Mouse (Mus musculus): ENCODE data around the gene Prkcz.

Gene Prkcz

DNA sequence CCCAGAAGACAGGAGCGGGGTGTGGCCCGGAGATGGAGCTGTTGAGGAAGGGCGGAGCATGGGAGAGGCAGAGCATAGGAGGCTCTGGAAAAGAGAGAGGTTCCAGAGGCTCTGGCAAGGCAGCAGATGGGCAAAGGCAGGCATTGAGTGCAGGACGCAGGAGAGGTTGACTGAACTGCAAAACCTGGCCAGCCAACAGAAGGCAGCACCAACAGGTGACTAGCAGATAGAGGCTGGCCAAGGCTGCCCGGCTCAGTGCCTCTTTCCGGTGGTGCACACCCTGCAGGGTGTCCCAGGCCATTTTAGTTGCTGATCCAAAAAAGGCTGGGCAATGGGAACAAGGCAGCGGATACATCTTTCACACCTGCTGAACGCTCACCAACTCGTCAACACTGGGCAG, 119.4 kb downstream of the Prkcz start:
- peak; percentile 92 for DNase-seq

DNA sequence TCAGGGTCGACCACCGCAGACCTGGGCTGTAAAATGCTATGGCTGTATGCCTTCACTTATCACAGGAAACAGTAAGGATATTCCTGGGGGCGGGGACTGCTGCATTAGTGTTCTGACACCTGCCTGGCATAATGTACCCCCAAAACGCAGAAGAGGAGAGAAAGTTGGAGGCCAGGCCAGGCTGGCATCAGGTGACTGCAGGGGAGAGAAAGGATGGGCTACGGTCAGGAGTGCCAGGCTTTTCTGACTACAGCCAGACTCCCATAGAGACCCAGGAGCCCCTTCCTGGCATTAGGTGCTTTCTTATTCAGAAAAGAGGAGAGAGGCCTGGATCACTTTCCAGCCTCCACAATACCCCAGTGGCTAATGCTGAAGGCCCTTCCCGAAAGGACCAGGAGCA, 121.7 kb downstream of the Prkcz start:
- DNase-seq = peak; percentile 90

DNA sequence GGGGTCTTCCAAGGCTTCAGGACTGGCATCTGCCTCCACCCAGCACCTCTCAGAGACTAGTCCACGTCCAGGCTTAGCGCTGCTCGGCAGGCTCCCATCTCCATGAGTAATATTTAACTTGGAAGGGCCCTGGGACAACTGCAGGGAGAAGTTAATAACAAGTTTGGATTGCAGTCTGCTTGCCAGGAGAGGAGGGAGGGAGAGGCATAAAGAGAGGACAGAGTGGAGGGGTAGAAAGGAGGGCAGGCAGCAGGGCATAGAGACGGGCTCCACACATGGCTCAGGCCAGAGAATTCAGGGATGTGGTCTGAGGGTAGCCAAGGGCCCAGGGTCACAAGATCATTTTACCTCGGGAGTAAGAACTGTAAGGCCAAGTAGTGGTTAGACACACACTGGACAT, 122.9 kb downstream of the Prkcz start:
- DNase-seq = peak; percentile 97

DNA sequence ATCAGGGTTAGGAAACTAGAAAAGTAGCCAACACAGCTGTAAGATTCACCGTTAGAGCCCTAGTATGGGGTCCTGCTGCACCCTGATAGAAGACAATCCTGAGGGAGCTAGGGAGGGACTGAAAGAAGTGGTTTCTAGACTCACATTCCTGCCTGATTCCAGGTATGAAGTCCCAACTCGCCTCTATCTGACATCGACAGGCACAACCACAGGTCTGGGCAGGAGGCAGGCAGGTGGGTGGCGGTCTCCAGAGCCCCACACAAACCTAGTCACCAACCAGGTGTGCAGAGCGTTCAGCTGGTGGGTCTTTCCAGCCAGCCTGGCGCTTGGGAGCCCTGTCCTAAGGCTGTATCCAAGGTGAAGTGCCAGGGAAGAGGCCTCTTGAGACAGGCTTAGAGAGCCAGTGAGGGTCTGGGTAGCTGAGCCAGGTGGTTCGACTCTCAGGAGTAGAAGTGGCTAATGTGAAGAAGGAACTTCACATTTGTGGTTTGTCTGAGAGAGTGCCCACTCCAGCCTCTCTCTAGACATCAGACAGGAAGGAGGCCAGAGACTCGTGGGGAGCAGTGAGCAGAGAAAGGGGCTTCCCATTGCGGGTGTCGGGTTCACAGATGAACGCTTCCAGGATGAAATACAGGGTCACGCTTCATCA, 124.3 kb downstream of the Prkcz start:
- peak; percentile 93 for DNase-seq

DNA sequence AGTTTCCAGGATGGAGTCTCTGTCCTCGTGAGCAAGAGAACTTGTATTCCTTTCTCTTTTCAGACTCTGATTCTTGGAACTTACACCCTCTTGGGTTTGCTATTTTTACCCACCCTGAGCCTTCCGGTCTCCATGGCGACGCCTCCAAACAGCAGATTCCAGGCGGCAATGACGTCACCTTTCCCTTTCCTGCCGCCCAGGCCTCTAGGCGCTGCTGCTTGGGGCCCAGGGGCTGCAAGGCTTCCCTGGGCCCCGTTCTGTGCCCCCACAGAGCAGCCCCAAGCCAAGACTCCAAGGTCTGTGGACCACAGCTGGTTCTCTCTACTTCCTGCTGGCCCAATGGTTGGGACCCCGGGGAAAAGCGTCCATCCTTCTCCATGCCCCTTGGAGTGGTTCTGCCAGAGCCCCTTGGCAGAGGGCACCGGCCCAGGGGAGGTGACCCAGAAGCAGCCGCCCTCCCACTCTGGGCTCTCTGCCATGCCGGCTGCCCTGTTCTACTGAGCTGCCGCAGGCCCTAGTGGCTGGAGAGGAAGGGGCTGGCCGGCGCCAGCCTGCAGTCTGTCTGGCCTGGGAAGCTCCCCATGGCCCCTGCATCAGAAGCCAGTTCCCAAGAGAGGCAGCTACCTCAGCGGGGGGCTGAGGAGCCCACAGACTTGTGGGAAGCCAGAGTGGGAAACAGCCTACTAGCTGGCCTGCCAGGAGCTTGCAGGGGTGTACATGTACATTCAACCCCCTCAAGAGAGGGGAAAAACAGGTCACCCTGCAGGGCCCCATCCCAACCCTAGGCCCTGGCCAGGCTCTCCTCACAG, 125.6 kb downstream of the Prkcz start:
- DNase-seq = peak; percentile 100

DNA sequence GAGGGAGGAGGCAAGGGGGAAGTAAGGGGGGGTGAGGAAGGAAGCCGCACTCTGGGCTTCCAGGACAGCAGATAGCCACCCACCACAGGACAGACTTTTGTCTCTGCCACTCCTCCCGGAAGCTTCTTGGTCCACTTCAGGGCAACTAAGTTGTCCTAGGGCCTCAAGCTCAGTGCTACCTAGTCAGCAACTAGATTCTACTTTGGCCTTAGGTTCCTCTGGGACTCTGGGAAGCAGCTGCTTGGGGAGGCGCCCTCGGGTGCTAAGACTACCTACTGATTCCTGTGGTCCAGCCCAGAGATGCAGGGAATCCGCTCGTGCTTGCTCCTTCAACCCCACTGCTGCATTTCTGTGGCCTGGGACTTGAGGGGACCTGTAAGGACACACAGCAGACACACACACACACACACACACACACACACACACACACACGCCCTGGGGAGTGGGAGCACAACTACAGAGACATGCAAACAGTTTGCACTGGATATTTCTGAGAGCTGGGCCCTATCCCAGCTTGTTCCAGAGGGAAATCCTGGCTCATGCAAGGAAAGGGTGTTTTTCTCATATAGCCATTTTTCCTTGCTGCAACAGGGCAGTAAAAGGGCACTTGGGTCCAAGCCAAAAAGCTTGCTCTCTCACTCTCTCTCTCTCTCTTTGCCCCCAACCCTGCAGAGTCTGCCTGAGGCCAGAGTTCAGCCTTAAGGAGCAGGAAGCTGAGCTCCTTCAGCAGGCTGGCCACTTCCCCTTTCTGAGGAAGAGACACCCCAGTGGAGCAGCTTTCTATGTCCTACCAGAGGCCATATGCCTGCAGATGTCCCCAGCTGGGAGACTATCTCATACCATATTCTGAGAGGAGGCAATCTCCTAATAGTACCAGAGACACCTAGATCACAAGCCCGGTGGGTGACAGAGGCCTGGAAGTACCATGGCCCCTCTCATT, 126.5 kb downstream of the Prkcz start:
- DNase-seq = no peak

DNA sequence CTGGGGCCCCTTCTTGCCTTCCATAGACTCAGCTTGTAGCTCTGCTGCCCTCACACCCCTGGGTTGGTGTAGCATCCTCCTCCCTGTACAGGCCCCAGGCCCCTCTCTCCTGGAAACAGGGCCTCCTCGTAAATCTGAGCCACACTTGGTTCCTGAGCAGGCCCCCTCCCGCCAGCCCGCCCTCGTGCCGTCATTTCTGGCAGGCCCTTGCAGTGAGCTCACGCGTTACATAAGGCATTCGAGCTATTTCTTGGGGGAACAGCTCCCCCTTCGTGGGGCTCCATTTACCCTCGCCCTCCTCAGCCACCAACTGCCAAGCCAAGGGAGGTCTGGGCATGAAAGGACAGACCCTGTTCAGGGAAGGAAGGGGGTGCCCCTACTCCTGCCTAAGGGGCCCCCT, 127.3 kb downstream of the Prkcz start:
- peak; percentile 99 for DNase-seq

DNA sequence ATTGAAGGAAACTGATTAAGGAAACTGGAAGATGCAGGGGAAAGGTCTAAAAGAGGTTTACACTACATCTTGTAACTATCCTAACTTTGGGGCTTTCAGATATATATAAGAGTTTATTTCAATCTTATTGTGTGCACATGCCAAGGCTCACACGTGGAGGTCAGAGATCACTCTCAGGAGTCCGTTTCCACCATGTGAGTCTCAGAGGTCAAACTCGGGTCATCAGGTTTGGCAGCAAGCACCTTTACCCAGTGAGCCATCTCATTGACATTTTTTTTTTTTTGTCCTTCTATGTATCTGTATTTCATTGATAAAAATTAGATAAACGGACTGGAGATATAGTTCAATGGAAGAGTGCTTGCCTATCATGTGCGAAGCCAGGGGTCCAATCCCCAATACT, 132.7 kb downstream of the Prkcz start:
- no peak for DNase-seq

DNA sequence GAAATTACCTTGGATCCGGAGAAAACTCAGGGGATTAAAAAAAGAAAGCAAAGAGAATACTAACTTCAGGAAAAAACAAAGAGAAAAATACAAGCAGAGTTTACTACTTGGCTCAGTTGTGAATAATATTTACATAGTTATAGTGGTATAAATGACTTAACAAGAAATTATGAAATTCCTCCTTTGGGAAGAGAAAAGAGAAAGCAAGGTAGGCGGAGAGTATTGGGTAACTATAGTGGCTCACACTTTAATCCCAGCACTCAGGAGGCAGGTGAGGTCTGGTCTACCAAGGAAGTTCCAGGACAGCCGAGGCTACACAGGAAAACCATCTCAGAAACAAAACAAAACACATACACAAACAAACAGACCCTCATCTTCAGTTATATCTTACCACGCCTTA, 133.2 kb downstream of the Prkcz start:
- no peak for DNase-seq

DNA sequence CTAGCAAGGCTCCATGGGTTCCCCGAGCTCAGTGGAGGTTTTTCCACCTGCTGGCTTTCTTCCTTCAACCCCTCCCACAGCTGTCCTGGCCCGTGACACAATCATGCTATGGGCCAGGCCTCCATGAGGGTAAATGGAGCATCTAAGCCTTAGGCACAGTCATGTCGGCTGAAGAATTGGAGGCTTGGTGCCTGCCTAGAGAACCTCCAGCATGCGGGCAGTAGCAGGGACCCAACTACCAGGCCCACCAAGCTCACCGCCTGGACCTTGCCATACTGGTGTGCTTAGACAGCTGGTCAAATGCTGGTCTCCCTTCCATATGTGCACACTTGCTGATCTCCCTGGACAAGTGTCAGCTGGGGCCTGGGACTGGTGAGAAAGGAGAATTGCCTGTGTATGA, 135.2 kb downstream of the Prkcz start:
- DNase-seq = peak; percentile 92

DNA sequence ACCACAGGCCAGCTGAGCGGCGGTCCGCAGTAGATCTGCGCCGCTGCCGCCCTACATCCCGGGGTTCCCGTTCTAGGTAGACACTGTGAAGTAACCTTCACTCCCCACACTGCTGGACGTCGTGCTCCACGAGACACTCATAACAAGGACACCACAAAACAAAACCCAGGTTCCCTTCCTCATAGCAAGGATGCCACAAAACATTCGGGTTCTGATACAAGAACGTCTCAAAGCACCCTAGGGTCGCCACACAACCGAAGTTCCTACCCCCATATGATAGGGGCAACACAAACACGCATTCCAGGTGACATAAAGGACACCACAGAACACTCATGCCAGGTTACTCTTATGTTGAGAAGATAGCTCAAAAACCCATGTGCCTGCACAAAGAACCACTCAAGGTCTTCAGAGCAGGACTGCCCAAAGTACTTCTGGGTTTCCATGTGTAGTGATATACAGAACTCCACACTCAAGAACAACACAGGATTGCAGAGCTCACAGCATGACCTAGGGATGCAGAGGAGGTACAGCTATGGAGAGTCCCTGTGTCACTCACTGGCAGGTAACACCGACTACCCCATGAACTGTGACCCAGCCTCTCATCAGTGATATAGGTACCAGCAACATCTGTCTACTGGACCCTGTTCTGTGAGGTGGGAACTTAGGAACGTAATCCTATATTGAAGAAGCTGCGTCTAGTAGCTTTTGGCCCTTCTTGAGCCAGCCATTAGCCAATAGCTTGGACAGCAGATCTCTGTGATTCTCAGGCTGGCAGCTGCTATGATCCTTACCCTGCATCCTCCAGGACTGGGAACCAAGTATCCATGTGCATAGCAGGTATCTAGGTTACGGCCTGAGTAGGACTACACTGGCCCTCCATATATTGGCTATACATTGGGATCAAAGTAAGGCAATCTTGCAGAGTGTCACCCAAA, 137.3 kb downstream of the Prkcz start:
- peak; percentile 94 for DNase-seq

DNA sequence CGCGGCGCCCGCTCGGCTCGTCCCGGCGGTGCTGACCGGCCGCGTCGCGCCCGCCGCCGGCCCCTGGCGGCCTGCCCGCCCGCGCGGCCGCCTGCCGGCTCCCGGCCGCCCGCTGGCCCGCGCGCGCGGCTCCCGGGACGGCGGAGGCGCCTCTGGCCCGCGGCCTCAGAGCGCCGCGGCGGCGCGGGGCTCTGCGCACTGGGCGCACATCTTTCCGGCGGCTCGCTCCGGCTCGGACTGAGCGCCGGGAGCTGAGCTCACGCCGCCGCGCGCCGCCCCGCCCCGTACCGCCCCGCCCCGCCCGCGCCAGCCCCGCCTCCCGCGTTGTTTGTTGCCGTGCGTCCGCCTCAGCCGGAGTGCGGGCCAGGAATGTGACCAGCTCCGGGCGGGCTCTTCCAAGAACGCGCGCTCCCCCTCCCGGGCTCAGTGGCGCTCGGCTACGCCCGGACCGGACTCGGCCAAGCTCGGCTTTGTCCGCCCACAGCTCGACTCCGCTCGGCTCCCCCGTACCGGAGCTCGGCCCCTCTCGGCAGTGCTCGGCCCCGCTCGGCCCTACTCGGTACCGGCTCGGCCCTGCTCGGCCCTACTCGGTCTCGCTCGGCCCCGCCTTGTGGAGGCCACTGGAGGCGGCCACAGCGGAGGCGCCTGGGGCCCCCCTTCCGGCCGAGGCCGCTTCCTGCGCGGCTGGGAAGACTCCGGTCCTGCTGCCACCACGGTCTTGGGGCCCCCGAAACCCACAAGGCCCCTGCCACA, 138.1 kb downstream of the Prkcz start:
- peak; percentile 100 for DNase-seq

DNA sequence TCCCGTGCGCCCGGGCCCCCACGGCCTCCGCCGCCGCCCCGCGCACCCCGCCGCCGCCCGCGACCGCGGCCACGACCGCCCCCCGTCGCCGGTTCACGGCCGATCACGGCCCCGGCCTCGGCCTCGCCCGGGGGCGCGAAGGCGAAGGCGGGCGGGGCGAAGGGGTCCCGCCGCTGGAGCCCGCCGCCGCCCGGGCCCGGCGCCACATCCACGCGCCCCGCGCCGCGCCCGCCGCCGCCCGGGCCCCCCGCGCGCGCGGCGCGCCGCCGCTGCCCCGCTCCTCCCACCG, 138.7 kb downstream of the Prkcz start, which contains the start of gene Ski:
Gene Ski, minus strand, starts transcription at position 41 of the 289 bp plus-strand sequence.
- DNase-seq = no peak

DNA sequence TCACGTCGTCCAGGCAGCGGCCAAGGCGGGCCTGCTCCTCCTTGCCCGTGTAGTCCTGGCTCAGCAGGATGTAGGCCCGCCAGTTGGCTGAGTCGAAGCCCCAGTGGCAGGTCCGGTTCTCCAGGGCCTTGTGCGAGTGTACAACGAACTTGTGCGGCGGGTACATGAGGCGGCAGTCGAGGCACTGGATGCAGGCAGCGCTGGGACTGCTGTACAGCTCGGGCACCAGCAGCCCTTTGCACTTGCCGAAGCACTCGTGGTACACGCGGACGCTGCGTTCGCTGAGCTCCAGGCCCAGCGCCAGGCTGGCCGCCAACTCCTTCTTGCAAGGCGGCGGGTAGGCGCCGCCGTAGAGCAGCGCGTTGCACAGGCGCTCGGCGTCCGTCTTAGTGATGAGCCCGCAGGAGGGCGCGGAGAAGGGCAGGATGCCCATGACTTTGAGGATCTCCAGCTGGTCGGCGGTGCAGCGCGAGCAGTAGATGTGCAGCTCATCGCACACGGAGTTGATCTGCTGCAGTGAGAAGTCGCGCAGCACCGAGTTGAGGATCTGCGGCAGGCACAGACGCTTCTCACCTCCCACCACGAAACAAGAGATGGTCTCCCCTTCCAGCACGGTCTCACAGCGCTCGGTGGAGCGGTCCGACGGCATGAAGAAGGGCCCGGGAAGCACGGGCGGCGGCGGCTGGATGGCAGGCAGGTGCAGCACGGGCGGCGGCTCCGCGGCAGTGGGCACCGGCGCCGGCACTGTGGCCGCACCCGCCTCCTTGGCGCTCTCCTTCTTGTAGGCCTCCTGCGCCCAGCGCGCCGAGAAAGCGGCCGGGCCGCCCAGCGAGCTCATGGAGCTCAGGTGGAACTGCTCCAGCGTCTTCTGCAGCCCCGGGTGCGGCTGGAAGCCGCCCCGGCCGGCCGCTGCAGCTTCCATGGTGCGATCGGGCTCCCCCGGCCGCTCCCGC, 139.3 kb downstream of the Prkcz start:
- DNase-seq = peak; percentile 97

DNA sequence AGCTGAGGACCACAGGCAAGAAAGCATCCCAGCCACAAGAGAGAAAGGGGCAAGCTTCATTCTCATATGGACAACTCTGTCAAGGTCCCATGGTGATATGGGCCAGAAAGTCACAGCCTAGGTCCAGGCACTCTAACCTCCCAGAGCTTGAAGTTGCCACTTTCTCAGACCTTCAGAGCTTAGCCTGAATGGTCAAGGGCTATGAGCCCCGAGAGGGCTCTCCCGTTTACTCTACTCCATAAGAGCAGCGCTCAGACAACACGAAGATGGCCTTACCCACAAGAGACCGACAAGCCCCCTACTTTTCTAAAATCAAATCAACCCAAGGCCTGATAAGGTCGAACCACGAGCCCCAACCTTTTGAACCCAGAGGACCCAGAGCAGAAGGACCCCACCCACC, 140.1 kb downstream of the Prkcz start:
- DNase-seq = peak; percentile 91

DNA sequence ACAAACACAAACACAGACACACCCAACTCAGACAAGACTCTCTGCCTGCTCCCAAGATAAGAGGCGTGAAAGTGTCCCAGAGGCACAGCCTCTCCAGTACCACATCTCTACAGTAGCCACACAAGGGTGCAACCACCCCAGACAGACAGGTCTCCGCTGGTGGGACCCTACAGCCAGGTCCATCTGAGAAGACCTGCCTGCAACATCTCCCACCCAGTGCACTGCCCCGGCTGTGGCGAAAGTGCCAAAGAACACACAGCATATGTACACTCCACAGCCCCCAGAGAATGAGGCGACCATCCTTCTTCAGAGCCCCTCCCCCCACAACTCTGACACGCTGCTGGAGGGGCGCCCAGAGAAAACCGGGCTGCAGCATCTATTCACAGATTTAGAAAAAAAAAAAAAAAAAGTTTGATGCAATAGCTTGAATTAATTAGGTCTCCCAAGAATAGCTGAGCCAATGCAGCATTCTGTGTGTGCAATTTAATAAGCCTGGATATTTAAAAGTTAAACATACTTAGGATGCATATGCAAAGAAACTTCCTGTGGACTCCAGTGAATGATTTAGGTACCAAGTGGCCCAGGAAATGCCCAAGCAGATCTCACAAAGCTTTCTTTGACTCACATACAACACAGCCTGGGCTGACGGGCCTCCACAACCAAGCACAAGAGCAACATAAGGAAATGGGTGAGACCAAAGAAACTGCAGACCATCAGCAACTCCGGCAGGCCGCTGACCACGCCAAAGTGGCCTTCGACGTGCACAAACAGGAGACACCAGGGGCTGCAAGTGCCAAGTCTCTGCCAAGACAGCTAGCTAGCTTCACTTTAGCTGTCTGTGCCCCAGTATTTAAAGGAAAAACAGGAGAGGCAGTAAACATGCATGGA, 140.7 kb downstream of the Prkcz start:
- DNase-seq = peak; percentile 96

DNA sequence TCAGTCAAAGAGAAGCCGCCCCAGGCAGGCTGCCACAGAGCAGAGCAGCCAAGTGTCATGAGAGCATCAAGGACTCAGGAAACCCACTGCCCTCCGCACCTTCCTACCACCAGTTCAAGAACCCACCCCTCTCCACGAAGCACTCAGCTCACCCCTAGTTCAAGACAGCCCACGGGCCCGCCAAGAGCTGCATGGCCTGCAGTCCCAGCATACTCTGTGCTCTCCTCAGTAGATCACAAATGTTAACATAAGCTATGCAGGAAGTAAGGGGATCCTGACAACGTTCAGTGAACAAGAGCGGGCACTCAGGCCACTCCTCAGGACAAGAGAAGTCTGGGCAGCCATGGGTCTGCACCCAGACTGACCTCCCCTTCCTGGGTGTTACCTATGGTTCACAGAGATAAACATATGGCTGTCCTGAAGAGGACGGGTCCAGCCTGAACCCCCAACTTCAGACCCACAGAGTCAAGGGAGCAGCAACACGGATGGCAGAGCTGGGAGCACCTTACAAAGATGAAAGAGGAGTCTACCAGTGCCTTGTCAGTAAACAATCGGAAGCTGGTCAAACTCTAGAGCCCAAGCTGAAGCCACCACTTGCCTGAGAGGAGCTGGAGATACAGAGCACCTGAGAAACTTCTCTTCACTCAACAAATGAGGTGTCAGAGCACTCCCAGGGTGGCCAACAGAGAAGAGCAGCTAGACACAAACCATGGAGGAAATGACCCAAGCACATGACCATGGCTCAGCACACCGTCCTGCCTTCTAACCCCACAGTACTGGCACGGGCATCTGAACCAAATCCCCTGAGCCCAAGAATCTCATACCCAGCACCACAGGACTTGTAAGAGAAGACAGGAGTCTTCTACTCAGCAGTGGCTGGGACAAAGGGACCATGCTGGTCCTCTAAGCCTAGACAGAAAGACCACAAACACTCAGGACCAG, 141.6 kb downstream of the Prkcz start:
- peak; percentile 95 for DNase-seq

DNA sequence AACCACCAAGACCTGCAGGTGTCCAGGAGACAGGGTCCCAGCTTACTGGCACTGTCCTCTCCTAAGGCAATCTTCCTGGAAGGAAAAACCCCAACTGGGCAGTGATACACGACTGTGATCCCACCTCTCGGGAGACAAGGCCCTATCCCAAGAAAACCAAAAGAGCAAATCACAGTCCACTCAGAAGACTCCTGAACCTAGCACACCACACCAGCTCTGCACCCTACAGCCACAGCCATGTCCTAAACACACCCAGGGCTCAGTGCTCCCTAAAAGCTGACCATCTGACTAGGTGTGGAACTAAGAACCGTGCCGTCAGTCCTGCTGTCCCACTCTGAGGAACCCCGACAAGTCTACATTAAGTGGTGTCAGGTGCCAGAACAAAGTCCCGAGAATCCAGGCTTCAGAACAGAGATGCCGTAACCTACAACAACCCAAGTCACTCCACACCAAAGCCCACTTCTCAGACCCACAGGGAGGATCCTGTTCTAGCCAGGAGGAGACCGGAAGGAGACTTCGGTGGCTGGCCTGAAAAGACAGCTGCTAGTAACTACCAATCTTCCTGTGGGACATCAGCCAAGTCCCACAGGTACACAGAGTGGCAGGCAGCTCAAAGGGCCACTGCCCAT, 142.9 kb downstream of the Prkcz start:
- peak; percentile 92 for DNase-seq
